Mouse (Mus musculus) heart, postnatal 25 days (tissue): ENCODE data around the gene Mpzl1. TPM values are rescaled to one million over a fixed set of nuclear protein-coding genes. Genes with fewer than 3 reads are reported as not detected.
A peak's percentile ranks its signal among the peaks of the same experiment; 100 is the strongest.

Experiments
- DNase-seq: peaks from one replicate; pipeline ENCODE4 v3.0.0; 2022; ENCODE audit warnings: low spot score
- intact Hi-C: fragments of 180-260 bp; cut with DNase I; formaldehyde crosslinking; loops from one replicate; pipeline ENCODE4 v1.15.1; 2025
- total RNA-seq, 2 experiments: library from RNA; stranded (reverse); gene quantifications; 2 replicates each; pipeline ENCODE4 v1.2.3; 2021

Mpzl1 gene
- total RNA-seq, 2 experiments from 2014 or later = 20.8 to 20.9 TPM

- intact Hi-C loops = loop anchor here (2.0 kb wide), 1 partner anchor 22 kb away; no protein-coding TSS in a partner anchor
- DNase-seq = no peak
Measured at GRCm38 (mm10) chr1:165590760-165591159, 43.6 kb downstream of the Mpzl1 start.

- intact Hi-C loops = loop anchor here (2.0 to 10.0 kb wide), 3 partner anchors 23 to 565 kb away; no protein-coding TSS in a partner anchor
- peak; percentile 53 for DNase-seq
Measured at GRCm38 (mm10) chr1:165589280-165590048, 44.9 kb downstream of the Mpzl1 start.

- no peak for DNase-seq
- intact Hi-C loops = loop anchor here (10.0 kb wide), 2 partner anchors 203 to 567 kb away; no protein-coding TSS in a partner anchor
Measured at GRCm38 (mm10) chr1:165587845-165588244, 46.5 kb downstream of the Mpzl1 start.

GRCm38 (mm10) chr1:165586366-165586765 lies 48.0 kb downstream of the Mpzl1 start:
- intact Hi-C loops = loop anchor here (10.0 kb wide), 2 partner anchors 202 to 568 kb away; no protein-coding TSS in a partner anchor
- DNase-seq = no peak

- intact Hi-C loops = loop anchor here (2.0 to 10.0 kb wide), 3 partner anchors 57 to 569 kb away; no protein-coding TSS in a partner anchor
- no peak for DNase-seq
Measured at GRCm38 (mm10) chr1:165585389-165586104, 48.8 kb downstream of the Mpzl1 start.

GRCm38 (mm10) chr1:165583529-165584184 lies 50.7 kb downstream of the Mpzl1 start:
- intact Hi-C loops = loop anchor here (1.0 to 10.0 kb wide), 8 partner anchors 51 to 571 kb away; partner anchors contain the start of gene Mpzl1
- peak; percentile 72 for DNase-seq

GRCm38 (mm10) chr1:165581255-165581654 lies 53.1 kb downstream of the Mpzl1 start:
- intact Hi-C loops = loop anchor here (5.0 to 10.0 kb wide), 4 partner anchors 176 to 574 kb away; no protein-coding TSS in a partner anchor

GRCm38 (mm10) chr1:165579332-165579731 lies 55.0 kb downstream of the Mpzl1 start:
- intact Hi-C loops = no loop called here
- DNase-seq = no peak

More at GRCm38 (mm10) chr1:165581255-165581654, 53.1 kb downstream of the Mpzl1 start:
- DNase-seq = no peak

GRCm38 (mm10) chr1:165576459-165577112 lies 57.8 kb downstream of the Mpzl1 start:
- no peak for DNase-seq
- intact Hi-C loops = no loop called here

- DNase-seq = no peak
- intact Hi-C loops = no loop called here
Measured at GRCm38 (mm10) chr1:165576005-165576404, 58.3 kb downstream of the Mpzl1 start.

GRCm38 (mm10) chr1:165567466-165567865 lies 66.9 kb downstream of the Mpzl1 start:
- intact Hi-C loops = no loop called here
- DNase-seq = no peak

GRCm38 (mm10) chr1:165565283-165565682 lies 69.1 kb downstream of the Mpzl1 start:
- no peak for DNase-seq
- intact Hi-C loops = no loop called here

- intact Hi-C loops = no loop called here
- DNase-seq = no peak
Measured at GRCm38 (mm10) chr1:165559073-165559472, 75.3 kb downstream of the Mpzl1 start.

GRCm38 (mm10) chr1:165556711-165557110 lies 77.6 kb downstream of the Mpzl1 start:
- DNase-seq = no peak

More at GRCm38 (mm10) chr1:165556711-165557110, 77.6 kb downstream of the Mpzl1 start:
- intact Hi-C loops = no loop called here

Other genes with a start within 250 kb of the Mpzl1 start
- gene Dcaf6, start 174.1 kb downstream of the Mpzl1 start, total RNA-seq = 10 to 100 TPM; 91.3 to 94.1 TPM
- gene Mpc2, start 173.9 kb downstream of the Mpzl1 start, total RNA-seq = 100 to 1,000 TPM; 640 to 653 TPM
- gene Adcy10, start 149.4 kb downstream of the Mpzl1 start, total RNA-seq = under 1 TPM in 1 of 2 experiments, not detected in 1; 0.22 TPM
- 10 to 100 TPM; 79.6 to 81.5 TPM for gene Rcsd1, start 75.2 kb upstream of the Mpzl1 start, total RNA-seq
- 10 to 100 TPM; 64.4 to 68.6 TPM for gene Creg1, start 129.2 kb upstream of the Mpzl1 start, total RNA-seq
- gene Cd247, start 154.1 kb upstream of the Mpzl1 start, total RNA-seq = under 1 TPM; 0.39 to 0.60 TPM